Mouse (Mus musculus) left cerebral cortex, adult 9 months (tissue): ENCODE measurements around the gene Fcer1g.

Experiments
- DNase-seq, 2 experiments: peaks; one replicate each; pipeline ENCODE4 v3.0.0; 2022; ENCODE audit warnings: low spot score in 2 of 2

Fcer1g gene

DNA sequence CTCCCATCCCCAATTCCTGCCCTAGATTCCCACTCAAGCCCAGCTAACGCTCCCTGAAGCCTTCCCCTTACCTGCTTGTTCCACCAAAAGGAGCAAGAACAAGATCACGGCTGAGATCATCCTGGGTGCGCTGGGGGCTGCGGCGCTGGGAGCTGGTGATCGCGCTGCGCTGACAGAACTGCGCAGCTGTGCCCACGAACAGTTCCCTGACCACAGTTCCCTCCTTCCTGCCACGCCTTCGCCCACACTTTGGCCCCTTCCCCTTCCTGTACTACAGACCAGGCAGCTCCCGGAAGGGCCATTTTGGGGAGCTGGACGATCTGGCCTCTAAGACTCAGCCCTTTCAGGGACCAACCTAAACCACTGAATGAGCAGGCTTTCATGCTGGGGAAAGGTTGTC lies at the start of gene Fcer1g:
TSS of gene Fcer1g (minus strand) at position 240 of the 400 bp plus-strand sequence.
- DNase-seq = no peak

DNA sequence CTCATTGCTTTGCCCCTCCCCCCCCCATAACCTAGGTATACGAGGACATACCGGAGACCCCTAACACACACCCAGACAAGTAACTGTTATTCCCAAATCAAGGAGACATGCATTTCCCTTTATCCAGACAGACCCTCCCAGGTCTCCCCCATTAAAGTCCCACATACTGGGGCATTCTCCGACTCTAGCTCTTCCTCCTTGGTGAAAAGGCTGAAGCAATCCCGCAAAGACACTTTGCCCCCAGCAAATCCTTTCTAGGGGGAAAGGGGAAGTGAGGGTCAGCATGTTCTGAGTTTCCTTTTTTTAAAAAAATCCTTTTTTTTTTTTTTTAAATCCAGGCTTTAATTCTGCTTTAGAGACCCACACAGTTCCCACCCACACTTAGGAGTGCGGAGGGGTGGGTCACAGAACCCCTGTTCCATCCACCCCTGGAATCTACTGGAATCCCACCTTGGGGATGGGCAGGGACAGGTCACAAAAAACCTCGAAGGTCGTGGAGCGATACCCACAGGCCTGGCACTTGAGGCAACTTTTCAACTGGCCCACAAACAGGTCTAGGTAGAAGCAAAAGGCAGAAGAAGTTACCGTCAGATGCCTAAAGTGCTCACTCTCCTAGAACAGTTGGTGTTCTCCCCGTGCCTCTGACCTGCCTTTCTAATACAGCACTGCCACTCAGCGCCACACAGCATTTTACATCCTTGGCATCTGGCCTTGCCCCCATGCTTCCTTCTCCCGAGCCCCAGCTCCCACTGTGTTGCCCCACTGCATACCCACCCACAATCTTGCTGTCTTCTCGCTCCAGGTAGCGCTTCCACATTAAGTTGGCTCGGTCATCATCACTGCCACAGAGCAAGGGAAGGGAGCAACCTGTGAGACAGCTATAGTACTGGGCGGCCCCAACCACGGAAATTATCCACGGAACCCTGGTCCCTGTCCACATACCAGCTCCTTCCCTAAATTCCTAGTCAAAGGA lies 49.3 kb upstream of the Fcer1g start:
- no peak for DNase-seq

DNA sequence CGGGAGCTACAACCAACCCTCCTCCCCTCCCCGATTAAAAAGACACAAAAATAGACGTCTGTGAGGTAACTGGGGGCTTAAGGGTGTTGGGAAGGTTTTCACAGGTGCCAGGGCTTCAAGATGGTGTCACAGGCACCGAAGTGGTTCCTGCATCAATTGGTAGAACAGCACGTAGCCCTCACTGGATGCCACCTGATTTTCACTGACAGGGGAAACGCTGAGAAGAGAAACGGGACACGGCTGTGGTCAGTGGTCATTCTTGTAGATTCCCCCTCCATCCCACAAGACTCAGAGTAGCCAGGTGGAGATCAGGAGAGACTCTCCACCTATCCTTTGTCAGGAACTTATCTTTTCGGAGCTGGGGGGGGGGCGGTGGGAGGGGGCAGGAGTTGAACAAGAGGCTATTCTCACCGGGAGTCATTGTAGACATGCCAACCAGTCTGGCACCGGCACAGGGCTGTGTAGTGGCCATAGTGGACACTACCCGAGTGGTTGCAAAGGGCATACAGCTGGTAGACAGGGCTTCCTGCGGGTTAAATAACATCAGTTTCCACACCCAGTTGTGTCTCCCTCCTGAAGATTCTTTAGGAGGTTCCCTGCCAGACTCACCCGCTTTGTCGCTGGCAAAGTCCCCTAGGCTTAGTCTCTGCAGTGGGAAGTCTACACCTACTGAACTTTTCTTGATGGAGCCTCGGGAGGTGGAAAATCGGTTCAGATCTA lies 48.1 kb upstream of the Fcer1g start:
- DNase-seq = no peak

DNA sequence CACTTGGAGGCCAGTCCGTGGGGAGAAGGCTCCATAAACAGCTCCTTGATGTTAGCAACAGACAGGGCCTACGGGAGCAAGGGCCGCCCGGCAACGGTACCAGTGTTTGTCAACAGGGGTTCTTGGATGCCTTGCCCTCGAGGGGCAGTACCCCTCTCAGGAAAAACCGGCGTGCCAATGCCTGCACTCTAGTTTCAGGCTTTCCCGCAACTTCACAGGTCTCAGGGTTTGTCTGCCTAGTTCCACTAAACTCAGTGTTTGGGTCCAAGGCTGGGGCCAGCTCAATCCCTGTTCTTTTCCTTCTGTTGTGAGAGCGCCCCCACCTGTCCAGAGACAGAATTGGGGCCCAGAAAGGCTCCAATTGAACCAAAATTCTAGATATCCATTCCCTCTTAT lies 47.4 kb upstream of the Fcer1g start:
- DNase-seq = peak in 1 of 2 experiments; percentile 83

DNA sequence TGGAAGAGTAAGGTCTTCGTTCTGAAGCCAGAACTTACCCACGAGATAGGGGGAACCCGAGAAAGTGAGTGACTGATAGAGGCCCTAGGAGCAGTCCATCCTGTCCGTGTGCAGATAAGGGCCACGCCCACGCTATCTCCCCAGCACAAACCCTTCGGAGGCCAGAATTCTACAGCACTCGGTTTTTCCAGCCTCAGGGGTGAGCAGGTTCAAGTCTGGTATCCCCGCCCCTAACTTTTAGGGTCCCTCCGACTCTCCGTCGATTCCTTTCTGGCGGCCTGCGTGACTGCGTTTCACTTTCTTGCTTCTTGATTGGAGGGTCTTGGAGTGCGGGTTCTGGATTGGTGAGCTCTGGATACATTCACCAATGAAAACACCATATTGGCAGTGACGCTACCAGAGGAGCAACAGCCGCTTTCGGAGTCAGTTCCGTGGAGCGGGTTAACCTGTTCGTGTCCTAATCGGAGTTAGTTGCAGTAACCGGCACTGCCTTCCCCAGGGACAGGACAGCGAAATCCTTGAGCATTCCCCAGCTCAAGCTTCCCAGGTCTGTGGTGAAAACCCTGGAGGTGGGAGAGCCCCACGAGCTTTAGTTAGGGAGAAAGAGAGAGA lies 46.9 kb upstream of the Fcer1g start, which contains the start of gene Ppox:
TSS of gene Ppox (minus strand) at position 271 of the 612 bp plus-strand sequence.
- peak; percentile 93 to 97 for DNase-seq

DNA sequence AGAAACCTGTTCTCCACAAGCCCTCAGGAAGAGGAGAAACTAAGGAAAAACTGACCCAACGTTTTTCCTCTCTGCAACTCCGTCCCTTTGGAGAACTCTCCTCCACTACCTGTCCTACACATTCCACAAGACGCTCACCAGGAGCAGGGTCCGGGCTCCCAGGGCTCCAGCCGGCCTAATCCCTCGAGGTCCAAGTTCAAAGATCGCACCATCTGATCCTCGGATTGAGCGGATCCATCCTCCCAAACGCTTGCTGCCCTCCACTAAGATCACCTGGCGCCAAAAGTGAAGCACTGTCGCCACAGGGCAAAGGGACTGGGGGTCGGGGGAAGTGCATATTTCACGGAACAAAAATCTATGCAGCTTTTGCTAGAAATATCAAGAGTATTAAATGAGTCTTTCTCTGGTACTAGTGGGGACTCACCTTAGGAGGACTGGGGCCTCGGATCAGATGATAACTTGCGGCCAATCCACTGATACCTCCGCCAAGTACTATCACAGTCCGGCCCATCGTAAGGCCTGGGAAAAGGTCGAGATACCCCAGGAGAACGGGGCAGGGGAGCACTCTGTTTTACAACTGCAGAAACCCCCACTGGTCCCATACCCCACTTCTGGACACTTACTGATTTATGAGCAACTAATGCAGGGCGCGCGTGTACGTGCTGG lies 46.2 kb upstream of the Fcer1g start:
- DNase-seq = no peak

DNA sequence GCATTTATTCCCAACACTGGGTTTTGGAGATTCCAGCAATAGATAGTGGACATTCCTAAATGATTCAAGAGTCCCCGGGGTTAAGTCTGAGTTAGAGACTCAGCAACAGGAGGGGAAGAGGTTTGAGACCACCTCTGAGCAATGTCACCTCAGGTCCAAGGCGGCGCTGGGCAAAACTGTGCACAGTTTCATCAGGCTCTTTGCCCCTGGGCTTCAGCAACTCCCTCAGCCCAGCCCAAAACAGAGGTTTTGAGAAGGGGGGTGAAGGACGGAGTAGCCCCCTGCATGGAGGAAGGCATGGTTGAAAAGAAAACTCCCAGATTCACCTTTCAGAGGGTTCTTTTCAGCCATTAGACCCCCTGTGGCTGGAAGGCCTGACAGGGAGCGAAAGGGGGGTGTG lies 45.6 kb upstream of the Fcer1g start:
- no peak for DNase-seq

DNA sequence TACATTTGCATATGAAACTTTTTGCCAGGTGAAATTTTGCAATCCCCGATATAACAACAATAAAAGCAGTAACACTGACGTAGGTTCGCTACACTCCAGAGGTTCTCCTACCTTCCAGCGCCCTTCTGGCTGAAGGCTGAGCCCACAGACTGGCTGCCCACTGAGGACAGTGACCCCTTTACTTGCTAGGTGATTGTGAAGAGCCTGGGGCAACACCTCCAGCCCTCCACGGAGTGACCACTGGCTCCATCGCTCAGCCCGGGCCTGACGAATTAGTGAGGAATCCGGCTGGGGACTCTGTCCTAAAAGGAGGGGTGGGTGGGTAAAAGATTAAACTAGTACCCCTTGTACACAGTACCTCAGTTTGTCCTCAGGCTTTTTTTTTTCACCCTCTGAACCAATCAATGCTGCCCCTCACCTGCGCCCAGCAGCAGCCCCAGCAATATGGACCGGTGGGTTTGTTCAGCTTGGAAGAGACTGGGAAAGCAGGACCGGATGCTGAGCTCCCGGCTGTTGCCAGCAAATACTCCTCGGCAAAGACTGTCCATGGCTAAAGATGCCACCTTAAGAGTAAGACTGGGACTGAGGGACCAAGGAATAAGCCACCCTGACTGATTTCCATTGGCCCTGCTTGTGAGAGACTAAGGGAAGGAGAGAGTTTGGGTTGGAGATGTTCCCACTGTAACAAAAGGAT lies 45.0 kb upstream of the Fcer1g start:
- no peak for DNase-seq

DNA sequence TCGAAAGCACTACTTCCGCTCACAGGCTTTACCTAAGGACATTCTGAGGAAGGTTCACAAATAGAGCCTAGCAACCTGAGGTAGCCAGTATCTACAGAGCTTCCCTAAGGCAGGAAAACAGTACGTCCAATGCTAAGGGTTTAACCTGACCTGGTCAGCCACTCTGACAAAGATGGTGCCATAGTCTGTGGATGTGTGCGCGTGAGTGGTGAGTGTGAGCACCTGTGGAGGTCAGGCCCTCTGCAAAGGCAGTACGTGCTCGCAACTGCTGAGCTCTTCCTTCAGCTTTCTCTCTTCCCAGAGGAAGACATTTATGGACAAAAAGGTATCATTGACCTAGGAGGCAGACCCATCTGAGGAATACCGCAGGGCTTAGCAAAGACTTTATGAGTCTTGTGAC lies 44.3 kb upstream of the Fcer1g start:
- DNase-seq = no peak

DNA sequence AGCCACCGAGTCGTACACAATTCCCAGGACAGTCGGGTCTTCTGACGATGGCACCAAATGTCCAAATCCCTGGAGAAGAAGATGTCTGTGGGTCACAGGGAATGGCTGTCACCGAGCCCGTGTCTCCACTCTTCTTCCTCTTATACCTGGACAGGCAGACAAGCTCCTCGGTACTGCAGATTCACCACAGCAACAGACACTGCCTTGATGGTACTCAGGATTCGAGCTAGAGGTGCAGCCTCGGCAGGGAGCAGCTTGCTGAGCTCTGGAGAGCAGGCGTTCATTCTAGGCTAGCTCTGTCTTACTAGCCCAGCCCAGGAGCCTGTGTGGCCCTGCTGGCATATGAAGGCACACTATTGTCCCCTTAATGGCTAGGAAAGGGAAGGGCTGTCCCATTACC lies 43.6 kb upstream of the Fcer1g start:
- no peak for DNase-seq

DNA sequence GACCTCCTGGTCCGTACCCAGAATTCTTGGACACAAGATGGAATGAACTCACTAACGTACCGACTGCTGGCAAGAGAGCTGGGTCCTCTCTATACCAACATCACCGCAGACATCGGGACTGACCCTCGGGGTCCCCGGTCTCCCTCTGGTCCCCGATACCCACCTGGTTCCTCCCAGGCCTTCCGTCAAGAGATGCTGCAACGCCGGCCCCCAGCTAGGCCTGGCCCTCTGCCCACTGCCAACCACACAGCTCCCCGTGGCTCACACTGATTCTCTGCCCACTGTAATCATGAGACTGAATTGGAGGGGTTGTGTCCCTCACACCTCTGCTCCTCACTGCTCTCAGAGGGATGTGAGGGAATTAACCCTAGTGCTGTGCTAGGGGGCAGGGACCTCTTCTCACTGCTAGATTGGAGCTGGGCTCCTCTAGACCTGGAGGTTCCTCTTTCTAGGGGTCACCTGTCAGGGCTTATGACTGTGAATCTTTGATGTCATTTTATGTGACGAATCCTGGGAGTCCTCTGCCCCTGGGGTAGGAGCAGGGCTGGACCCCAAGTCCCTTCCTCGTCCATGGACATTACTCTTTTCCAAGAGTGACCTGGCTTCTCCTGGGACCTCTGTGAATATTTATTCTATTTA lies 42.1 kb upstream of the Fcer1g start:
- DNase-seq = no peak

DNA sequence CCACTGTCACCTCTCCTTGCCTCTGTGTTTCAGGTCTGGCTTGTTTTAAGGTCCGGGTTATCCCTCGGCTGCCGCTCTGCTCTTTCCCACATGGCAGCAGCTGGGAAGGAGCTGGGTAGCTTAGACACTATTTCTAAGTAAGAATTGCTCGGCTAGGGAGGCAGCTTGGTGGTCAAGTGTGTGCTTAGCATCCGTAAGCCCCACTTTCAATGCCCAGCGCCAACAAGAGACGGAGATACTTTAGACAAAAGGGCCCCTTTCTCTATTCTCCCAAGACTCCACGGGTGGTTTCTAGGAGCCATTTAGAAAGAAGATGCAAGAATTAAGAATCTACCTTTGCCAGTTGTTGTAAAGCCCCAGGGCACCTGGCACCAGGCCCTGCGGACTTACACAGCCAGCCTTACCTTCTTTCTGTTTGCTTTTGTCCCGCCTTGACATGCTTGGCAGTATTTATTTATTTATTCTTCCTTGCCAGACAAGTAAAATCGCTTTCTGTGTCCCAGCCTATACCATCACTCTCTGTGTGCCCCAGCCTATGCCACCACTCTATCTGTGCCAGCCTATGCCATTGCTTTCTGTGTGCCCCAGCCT lies 41.1 kb upstream of the Fcer1g start:
- no peak for DNase-seq

DNA sequence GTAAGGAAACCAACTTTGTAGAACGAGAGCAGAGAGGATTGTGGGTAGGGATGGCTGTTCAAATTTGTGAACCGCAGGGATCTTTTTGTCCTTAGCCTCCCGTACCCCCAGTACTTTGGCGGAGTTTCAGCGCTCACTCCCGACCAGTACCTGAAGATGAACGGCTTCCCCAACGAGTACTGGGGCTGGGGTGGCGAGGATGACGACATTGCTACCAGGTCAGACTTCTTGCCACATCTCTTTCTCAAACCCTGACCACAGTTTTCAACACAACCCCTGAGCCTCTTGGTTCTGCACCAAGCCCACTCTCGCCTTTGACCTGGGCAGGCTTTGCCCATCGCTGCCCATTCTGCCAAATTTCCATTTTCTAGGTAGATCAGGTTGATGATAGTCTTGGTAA lies 40.0 kb upstream of the Fcer1g start:
- DNase-seq = no peak

DNA sequence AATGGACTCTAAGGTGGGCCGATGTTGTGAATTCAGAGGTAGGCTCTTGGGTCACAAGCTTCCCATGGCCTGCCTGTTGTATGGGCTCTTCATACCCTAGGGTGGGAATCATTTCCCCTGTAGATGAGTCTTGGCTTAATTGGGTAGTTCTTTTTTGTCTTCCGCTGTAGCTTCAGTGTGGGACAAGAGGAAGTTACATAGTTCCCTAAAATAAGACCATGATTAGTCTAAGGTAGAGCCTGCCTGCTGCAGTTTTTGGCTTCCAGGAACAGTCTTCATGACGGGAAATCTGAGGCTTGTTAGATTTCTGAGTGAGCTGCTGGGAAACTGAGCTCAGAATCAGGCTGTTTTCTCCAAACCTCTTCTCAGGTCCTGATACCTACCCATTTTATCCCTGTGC lies 37.9 kb upstream of the Fcer1g start:
- DNase-seq = no peak

DNA sequence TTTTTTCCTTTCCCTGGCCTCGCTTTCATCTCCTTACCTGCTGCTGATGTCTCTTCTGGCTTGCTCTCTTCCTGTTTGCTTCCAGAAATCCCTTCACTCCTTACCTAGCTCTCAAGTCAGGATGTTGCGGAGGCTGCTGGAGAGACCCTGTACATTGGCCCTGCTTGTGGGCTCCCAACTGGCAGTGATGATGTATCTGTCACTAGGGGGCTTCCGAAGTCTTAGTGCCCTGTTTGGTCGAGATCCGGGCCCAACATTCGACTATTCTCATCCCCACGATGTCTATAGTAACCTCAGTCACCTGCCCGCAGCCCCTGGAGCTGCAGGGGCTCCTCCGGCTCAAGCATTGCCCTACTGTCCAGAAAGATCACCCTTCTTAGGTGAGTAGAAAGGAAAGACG lies 37.5 kb upstream of the Fcer1g start:
- no peak for DNase-seq

DNA sequence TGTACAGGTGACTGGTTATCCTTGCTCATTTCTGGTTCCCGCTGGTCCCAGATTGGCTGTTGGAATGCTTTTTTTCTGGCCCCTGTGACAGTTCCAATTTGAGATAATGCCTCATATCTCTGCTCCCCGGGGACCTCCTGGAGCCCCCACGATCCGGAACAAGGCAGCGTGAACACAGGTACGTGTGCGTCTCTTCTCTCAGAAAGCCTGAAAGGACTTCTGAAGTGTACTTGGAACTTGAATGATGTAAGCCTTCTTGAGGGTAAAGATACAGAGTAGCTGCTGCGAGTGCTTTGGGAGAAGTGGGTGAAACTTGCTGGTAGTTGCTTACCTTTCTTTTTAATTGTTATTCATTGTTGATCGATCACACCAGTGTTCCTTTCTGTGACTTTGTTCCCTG lies 37.0 kb upstream of the Fcer1g start:
- no peak for DNase-seq

DNA sequence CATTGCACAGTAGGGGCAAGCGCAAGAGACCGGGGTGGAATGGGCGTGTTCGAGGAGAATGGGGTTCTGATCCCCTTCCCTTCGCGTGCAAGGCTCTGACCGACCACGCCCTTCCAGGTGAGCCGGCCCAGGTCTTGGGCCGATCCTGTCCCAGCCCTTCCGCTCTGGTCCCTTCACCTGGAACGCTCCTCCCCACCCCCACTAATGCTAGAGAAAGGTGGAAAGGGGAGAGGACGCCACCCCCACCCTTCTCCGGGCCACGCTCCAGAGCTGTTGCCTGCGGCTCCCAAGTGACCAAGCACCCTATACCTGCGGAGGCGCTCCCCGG lies 36.4 kb upstream of the Fcer1g start:
- no peak for DNase-seq

DNA sequence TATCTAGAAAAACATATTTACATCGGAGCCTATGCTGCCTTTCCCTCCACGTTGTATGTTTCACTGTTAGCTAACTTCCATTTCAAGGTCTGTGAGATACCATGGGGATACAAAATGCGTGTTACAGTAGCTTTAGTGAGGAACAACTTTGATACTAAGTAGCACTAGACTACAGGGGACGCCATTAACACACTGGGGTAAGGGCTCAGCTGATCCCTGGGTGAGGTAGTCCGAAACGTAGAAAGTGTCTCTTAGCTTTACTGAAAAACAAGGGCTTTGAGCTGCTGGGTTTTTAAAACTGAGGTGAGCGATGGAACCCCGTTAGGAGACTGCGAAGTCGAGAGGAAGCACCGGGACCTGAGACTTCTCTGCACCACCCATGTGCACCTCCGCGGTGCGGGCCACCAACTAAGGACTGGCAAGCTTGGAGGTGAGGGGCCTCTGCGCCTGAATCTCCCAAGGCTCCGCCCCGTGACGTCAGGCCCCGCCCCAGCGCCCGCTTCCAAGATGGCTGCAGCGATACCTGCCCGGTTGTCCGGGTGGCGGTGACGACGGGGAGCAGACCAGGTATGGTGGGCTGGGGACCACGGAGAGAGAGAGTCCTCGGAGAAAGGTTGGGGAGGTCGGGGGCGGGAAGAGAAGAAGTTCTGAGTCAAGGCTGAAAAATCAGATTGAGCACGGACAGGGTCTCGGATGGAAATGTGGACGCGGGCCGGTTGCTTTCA lies 35.8 kb upstream of the Fcer1g start, which contains the start of gene B4galt3:
TSS of gene B4galt3 (plus strand) at position 481 of the 725 bp plus-strand sequence.
- peak; percentile 83 to 96 for DNase-seq

DNA sequence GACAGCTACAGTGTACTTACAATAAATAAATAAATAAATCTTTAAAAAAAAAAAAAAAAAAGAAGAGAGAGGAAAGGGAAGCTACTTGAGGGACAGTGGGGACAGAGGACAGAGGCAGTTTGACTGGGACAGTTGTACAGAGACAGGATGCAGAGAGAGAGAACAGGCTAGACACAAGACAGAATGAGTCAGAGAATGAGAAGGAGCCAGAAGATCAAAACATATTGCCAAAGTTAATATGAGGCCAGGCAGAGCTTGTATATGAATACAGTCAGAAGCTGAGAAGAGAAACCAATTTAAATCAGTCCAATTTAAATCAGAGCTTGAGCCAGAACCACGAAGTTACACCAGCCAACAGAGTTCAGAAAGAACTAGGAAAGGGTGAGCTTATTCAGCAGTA lies 34.2 kb upstream of the Fcer1g start:
- DNase-seq = no peak
